Mouse (Mus musculus) urinary bladder, postnatal 4 days (tissue): ENCODE data around the gene Cd9.

Experiments used
- DNase-seq, 2 experiments: peaks; one replicate each; pipeline ENCODE4 v3.0.0; 2021 to 2022; ENCODE audit warnings: low spot score in 2 of 2

Gene Cd9

DNA sequence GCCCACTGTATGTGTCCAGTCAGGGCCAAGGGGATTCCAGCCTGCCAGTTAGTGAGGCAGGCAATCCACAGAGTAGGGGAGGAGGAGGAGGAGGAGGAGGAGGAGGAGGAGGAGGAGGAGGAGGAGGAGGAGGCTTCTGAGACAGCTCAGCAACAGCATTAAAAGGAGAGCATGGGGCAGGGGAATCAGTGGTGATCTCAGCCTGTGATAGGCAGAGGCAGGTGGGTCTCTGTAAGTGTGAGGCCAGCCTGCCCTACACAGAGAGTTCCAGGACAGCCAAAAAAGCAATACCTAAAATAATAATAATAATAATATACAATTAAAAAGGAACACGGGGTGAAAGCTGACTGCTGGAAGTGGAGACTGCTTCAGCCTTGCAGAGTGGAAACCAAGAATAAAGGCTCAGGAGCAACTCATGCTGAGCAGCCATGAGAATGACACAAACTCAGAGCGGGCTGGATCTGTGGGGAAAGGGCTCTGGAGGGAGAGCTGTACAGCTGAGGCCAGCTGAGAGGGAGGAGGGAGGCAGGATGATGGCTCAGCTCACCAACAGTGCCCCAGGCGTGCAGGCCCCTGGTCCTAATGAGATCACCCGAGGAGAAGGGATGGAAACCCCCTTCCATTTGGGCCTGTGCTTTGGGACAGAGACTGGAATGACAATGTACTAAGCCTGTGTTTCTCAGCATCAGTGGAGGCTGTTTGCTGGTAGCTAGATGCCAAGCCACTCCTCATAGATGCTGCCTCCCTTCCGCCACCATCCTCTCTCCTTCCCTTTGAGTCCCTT lies 59.7 kb downstream of the Cd9 start:
- no peak for DNase-seq

DNA sequence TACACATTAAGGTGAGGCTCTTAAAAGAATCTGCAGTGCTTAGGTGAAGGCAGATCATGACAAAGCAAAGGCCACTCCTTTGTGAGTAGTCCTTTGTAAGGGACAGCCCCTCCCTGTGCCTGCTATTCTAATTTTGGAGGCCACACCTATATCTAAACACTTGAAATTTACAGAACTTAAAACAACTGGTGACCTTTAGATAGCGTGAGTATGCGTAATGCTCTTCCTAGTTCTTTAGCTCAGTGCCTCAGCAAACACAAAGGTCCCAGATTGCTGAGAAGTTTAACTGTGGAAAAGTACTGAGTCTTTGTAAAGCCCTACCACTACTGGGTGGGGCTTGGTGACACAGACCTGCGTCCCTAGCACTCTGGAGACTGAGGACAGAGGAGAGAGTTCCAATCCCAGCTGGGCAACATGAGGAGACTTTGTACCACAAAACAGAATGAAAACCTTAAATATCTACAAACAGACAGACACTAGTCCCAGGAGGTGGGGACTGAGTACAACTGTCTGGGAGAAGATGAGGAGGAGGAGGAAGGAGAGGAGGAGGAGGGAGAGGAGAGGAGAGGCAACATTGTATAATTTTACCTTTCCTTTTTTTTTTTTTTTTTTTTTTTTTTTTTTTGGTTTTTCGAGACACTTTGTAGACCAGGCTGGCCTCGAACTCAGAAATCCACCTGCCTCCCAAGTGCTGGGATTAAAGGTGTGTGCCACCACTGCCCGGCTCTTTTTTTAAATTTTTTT lies 60.7 kb downstream of the Cd9 start:
- DNase-seq = no peak

DNA sequence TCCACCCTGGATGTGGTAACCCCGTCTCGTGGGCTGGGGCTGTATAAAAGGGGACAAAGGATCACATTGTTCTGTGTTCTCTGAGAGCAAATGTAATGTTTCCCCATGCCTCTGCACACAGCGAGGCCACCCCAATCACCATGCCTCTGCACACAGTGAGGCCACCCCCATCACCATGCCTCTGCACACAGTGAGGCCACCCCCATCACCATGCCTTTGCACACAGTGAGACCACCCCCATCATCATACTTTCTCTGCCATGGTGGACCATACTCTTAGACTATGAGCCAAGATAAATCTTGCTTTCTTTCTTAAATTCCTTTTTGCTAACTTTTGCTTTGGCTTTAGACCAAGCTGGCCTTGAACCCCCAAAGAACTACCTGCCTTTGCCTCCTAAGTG lies 61.3 kb downstream of the Cd9 start:
- no peak for DNase-seq

DNA sequence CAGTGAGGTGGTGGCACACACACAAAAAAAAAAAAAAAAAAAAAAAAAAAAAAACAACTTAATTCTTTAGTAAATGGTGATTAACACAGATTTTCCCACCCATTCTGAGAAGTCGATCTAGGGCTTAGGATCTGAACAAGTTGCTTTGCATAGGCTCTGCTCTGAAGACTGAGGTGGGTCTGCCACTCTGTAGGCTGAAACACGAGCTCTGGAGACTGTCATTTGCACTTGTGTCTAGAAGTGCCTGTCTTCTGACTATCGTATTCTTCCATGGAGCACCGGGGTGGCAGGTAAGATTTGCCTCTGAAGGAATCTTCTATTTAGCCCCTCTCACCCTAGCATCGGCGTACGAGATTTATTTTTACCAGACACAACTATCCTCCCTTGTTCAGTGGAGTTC lies 62.1 kb downstream of the Cd9 start:
- DNase-seq = no peak

DNA sequence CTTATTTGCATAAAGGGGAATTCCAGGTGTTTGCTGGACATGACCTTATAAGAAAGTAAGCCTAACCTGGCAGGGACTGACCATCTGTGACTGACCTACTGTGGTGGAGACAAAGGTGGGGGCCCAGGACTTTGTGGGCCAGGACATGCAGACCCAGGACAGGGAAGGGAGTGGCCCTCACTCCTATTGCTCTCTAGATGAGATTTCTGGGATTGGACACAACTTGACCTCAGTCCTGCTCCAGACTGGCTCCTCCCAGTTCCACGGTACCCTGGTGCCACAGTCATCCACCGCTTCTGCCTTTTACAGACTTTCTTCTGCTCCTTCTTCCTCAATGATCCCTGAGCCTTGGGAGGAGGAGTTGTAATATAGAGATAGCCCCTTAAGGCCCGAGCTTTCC lies 63.6 kb downstream of the Cd9 start:
- no peak for DNase-seq

DNA sequence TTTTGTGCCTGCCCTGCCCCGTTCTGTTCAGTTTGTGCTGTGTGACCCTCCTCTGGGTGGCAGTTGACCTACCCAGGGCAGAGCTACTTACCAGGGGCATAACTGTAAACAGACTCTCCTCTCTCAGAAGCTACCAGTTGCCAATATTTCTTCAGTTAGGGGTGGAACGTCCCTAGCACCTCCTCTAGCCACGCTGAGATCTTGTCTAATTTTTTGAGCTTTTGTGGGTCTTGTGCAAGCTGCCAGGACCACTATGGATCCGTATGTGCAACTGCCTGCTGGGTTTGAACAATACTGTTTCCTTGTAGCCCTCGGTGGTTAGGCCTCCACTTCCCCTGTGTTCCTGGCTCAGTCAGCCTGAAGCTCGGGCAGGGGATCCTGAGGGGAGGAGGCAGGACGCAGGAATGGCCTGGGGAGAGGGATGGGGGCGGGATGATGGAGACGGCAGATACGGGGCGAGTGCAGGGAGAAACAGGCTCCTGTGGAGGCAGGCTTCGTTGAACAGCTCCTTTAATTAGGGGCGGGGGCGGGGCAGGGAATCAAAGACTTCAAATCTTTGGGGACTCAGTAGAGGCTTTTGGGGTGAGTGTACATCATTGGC lies 64.1 kb downstream of the Cd9 start:
- DNase-seq = no peak

DNA sequence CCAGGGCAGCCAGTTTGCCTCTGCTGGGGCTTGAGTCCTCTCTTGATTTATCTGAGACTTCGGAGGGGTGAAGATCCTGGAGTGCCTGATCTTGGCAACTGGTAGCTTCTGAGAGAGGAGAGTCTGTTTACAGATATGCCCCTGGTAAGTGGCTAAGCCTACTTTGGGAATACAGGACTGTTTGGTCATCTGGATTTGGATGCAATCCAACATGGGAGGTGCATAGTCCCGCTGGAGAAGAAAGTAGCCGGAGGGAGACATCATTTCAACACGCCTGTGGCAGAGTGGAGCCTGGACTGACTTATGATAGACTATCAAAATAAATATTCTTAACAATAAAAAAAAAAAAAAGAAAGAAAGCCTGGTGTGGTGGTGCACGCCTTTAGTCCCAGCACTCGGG lies 64.8 kb downstream of the Cd9 start:
- no peak for DNase-seq

DNA sequence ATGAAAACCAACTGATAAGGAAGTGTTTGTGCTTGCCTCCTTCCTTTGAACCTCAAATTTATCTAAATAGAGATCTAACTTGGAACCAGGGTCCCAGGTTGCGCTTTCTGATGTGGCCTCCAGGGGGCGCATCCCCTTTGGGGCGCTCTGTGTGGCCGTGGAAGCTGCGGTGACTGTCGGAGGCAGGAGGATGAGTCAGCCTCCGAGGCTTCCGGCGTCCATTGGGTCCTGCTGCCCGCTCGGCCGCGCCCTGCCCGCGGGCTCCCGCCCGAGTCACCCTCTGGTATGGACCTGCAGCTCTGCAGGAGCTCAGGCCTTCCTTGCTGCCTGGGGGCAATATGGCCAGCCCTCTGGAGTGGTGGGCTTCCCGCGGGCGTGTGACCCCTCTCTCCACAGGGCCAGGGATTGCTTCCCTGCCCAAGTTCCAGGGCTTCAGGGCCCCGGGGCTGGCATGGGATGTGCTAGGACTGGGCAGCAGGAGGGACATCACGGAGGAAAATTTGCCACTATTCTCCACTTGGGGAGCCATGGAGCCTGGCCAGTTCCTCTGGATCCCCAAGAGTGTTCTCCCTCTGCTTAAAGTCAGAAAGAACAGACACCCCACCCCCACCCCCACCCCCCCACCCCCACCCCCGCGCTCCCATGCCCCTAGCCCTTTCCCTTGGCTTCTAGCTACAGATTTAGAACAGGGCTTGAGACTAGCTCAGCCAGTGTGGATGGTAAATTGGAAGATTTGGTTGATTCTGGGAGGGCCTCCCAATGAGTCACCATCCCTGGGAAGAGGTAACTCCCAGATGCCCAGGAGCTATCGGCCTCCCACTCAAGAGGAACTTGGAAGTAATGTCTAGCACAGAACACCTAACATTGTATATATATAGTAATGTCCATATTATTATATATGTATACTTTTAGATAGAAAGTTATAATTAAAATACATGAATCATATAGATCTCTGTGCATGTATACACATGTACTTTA lies 67.9 kb downstream of the Cd9 start:
- peak; percentile 80 to 88 for DNase-seq

DNA sequence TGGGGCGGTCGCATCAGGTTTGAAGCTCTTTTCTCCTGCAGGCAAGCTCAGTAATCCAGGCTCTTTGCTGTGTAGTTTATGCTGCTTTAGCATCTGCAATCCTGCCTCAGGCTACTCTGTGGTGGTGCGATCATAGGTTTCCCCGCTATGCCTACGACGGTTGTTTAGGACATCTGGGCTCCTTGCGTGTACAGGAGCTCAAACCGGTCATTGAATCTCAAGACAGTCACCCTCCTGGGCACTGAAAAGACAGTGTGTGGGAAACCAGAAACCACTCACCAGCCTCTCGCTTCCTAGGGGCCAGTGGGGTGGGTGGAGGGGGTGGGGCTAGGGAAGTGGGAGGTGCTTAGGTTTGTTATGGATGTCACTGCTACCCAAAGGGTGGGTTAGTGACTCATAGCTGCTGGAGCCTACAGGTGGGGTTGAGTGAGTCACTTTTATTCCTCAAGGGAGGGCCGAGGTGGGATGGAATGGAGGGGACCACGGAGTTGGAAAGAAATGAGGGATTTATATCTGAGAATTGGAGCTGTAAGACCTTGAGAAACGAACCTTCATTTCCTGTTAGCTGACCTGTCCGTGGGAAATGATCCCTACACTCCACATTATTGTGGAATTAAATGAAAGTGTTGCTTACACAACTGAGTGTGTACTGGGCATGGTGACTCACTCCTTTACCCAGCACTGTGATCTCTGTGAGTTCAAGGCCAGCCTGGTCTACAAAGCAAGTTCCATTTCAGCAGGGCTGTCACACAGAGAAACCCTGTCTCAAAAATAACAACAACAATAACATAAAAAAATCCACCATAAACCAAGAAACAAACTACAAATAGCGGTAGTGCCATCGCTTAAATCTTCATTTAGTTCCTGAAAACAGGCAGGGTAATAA lies 69.1 kb downstream of the Cd9 start:
- DNase-seq = no peak

DNA sequence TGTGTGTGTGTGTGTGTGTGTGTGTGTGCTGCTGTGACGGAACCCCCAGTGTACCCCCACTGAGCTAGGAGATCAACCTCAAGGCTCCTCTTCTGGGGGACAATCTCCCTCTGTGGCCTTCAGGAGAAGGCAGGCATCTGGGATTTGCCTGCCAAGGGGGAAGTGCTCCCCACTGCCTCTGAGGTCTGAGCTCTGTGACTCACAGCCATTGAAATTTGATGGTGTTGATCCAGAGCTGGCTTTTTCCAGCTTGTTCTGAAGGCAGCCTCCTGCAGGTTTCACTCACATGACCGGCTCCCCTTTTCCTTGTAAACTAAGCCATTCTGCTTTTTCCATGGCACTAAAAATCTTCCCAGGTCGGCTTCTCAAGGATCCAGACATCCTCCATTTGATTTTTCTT lies 70.4 kb downstream of the Cd9 start:
- DNase-seq = no peak

DNA sequence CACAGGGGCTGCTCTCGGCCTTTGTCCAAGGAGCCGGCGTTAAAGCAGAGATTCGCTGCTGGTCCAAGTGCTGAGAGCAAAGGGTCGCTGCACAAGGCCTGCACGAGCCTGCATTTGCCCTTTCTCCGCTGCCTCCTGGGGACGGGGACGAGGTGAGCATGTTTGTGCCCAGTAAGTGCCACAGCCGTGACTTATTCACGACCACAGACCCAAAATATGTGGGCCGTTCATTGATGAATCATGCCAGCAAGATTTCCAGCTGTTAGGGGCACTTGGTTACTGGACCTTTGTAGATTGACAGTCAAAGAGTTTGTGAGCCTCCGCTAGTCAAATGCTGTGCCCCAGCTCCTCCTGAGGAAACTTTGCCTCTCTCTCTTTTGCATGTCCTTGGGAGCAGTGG lies 71.1 kb downstream of the Cd9 start:
- no peak for DNase-seq

DNA sequence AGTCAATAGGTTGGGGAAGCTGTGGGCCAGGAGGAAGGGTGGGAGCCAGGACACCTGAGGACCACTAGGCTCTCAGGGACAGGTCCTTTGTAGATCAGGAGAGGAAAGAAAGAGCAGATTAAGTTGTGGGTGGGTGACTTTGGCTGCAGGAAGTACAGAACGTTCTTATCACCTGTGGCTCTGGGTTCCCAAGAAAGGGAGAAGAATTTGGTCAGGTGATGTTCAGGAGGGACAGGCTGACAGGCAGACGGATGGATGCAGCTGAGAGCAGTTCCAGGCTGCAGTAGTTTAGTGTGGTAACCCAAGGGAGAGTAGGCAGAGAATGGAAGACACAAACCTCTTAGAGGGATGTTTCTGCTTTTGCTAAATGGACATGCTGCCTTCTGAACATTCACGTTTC lies 71.5 kb downstream of the Cd9 start:
- no peak for DNase-seq

DNA sequence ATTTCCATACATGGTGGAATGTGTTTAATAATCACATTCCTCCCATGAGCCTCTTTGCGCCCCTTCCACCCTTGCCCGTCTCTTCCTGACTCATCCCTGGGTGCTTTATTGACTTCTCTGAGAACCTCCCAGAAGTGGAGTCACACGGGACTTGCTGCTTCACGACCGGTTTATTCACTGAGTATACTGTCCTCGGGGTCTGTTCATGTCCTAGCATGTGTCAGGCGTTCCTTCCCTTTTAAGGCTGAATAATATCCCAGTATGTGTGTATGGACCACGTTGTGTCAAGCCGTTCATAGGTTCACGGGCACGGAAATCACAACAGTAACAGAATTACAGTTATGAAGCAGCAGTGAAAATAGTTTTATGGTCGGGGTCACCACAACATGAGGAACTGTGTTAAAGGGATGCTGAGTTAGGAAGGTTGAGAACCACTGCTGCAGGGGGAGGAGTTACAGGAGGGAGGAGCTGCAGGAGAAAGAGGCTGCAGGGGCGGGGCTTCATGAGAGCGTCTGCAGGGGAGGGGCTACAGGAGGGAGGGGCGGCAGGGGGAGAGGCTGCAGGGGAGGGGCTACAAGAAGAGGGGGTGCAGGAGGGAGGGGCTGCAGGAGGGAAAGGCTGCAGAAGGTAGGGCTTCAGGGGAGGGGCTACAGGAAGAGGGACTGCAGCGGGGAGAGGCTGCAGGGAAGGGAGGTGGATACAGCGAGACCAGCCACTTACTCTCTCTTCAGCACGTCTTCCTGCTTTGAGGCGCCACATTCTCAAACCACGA lies 72.4 kb downstream of the Cd9 start:
- DNase-seq = peak; percentile 60 to 76

DNA sequence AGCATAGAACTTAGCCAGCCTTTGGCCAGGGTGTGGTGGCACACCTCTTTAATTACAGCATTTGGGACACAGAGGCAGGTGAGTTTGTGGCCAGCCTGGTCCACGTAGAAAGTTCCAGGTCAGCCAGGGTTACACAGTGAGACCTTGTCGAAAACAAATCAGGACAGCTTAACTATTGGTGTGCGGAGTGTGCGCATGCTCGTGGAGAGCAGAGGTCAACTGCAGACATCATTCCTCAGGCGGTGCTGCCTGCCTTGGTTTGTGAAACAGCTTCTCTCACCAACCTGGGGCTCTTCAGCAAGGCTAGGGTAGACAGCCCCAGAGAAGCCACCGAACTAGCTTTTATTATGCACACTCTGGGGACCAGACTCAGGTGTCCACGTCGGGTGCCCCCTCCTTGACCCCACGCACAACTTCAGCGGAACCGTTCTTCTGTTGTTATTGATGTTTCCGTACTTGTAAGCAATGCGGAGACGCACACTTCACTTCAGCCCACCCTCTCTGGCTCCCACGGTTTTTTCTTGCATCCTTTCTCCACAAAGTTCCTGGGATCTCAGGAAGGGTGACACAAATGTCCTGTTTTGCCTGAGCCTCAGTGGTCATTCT lies 74.0 kb downstream of the Cd9 start:
- DNase-seq = no peak

DNA sequence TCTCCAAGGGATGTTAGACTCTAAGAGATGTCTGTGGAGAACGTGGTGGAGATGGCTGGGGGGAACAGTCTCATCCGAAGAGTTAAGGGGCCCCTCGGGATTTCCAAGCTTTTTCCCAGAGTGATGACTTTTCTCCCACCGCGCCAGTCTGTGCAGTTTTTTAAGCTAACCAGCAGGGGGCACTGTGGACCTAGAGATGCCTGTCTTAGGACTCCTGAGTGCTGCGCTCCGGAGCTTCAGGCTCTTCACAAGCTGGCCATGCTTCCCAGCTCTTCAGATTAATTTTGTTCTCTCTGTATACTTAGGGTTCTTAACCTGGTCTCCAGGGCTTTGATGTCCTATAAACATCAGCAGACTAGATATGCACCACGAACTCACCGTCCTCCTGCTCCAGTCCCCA lies 75.8 kb downstream of the Cd9 start:
- DNase-seq = peak; percentile 74 to 86

DNA sequence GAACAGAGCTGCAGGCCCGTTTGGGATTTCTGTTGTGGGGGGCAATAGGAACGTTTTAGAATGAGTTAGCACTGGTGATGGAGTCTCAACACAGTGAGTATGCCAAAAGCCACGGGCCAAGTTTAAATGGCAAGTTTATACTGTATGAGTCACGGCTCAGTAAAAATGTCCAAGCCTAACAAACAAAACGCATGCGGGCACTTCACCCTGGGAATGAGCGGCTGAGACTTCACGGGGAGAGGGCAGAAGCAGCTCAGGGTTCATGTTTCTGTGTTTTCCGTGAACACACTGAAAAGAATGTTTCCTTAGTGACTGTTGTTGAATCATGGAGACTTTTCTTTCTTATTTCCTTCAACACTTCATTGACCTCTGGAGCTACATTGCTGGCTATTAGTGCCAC lies 81.3 kb downstream of the Cd9 start:
- no peak for DNase-seq

DNA sequence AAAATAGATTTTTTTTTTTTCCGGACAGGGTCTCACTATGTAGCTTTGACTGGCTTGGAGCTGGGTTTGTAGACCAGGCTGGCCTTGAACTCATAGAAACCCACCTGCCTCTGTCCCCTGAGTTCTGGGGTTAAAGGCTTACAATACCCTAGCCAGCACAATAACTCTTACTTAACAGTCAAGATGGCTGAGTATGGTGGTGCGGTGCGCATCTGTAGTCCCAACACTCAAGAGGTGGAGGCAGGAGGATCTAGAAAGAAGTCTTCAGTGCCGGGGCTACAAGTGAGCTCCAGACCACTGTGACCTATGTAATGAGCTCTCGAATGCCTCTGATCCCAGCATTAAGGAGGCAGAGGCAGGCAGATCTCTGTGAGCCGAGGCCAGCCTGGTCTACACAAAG lies 82.9 kb downstream of the Cd9 start:
- DNase-seq = no peak

DNA sequence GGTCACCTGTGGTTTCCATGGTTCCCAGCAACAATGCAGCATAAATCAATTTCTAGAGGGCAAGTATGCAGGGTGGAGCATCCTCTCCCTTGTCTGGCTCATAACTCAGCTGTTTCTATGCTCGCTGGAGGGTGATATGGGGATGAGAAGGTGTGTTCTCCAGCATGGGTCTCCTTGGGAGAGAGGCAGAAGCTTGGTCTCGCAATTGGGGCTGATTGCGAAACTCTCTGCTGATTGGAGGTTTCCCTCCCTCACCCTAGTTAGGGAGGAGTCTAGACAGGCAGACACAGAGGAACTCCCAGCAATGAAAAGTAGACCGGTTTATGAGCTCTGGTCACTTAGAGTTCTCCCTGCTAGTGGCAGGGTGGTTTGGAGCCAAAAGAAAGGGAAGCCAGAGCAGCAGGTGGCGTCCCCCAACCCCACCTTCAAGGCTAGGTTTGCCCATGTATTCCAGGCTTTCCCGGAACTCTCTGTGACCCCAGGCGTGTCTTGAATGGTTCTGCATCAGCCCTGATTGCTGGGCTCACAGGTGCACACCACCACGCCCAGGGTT lies 83.5 kb downstream of the Cd9 start:
- no peak for DNase-seq

DNA sequence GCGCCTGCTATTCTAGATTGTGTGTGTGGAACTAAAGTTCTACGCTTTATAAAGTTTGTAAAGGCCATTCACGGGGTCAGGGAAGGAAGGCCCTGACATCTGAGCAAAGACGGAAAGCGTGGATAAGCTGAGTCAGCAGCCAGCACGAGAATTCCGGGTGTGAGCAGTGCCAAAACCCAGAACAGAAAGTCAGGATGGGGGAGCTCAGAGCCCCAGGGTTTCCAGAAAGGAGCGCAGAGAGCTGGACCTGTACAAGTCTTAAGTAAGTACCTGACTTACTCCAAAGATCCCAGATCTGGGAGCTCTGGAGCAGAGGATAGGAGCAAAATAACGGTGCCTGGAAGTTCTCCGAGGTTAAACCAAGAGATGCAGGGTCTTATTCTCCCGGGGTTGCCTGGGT lies 84.0 kb downstream of the Cd9 start:
- DNase-seq = no peak
